Mouse (Mus musculus): ENCODE measurements at regions not wholly inside any gene's neighbourhood (a gene's known extent, or its start where the extent isn't known, plus 50 kb on each side); places are given as distances from the start of the nearest gene placed in this dataset.
A peak's percentile ranks its signal among the peaks of the same experiment; 100 is the strongest.

- Histone ChIP-seq H3K4me3 (no peak overlapping the region), H3K27me3 (0 out of 2 replicates have a peak, but pooled peaks cover 2% of the 10 kb centered on the region), H3K4me2 (no peak overlapping the region), H3K9me3 (replicated peaks) (no peaks in the 10 kb centered on the region), H3K4me1 (replicated peaks) (no peaks in the 10 kb centered on the region), H3K27ac (no peak overlapping the region), H3K9ac (no peak overlapping the region), H3K36me3 (no peaks in the 10 kb centered on the region)
- 66% methylated on average over 4 of the region's 4 CpGs for WGBS
- ATAC-seq (replicated peaks; ENCODE audit: insufficient number of reproducible peaks, insufficient read depth, low FRiP score, low read depth): no peak
Observed at GRCm38 (mm10) chr11:114257061-114257460, 190.2 kb upstream of the Sdk2 start.

DNA sequence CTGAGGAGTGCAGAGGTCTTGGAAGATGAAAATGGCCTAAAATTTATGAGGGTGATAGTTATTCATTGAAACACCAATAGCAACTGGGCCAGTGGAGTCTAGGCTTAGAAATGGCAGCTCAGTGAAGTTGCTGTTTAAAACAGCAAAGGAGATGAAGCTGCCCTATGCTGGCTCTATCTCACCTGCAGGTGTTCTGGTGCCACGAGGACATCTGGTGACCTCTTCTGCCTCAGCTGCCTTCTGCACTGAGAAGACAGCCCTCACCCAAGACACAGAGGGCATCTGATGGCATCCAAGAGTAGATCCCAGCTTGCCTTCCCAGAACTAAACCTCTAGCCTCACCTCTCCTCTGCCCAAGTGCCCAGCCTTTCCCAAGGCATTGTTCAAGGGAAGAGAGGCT is 187.5 kb upstream of the Sdk2 start:
- Histone ChIP-seq H3K4me3 (no peak overlapping the region), H3K4me1 (replicated peaks) (no peaks in the 10 kb centered on the region), H3K9ac (no peak overlapping the region), H3K36me3 (no peaks in the 10 kb centered on the region), H3K27me3 (0 out of 2 replicates have a peak, but pooled peaks cover 2% of the 10 kb centered on the region), H3K9me3 (replicated peaks) (no peaks in the 10 kb centered on the region), H3K27ac (no peak overlapping the region), H3K4me2 (no peak overlapping the region)
- ATAC-seq (replicated peaks; ENCODE audit: insufficient number of reproducible peaks, insufficient read depth, low FRiP score, low read depth): no peak
- WGBS: 62% methylated on average over 1 of the region's 1 CpGs

GRCm38 (mm10) chr11:114251614-114252013 is 184.8 kb upstream of the Sdk2 start:
- Histone ChIP-seq H3K4me1 (replicated peaks) (peaks cover 16% of the 10 kb centered on the region), H3K4me3 (no peak overlapping the region), H3K36me3 (no peaks in the 10 kb centered on the region), H3K4me2 (no peak overlapping the region), H3K9me3 (replicated peaks) (no peaks in the 10 kb centered on the region), H3K27me3 (no peaks in the 10 kb centered on the region), H3K9ac (no peak overlapping the region), H3K27ac (no peak overlapping the region)
- ATAC-seq (replicated peaks; ENCODE audit: insufficient number of reproducible peaks, insufficient read depth, low FRiP score, low read depth): no peak
- WGBS: 86% methylated on average over 7 of the region's 7 CpGs

GRCm38 (mm10) chr11:114249215-114249614 is 182.4 kb upstream of the Sdk2 start:
- no peak for ATAC-seq (replicated peaks; ENCODE audit: insufficient number of reproducible peaks, insufficient read depth, low FRiP score, low read depth)
- Histone ChIP-seq H3K27ac (no peak overlapping the region), H3K9ac (no peak overlapping the region), H3K4me1 (replicated peaks) (peaks cover 16% of the 10 kb centered on the region), H3K9me3 (replicated peaks) (no peaks in the 10 kb centered on the region), H3K4me2 (no peak overlapping the region), H3K4me3 (no peak overlapping the region), H3K27me3 (no peaks in the 10 kb centered on the region), H3K36me3 (no peaks in the 10 kb centered on the region)
- WGBS: 60% methylated on average over 7 of the region's 7 CpGs

DNA sequence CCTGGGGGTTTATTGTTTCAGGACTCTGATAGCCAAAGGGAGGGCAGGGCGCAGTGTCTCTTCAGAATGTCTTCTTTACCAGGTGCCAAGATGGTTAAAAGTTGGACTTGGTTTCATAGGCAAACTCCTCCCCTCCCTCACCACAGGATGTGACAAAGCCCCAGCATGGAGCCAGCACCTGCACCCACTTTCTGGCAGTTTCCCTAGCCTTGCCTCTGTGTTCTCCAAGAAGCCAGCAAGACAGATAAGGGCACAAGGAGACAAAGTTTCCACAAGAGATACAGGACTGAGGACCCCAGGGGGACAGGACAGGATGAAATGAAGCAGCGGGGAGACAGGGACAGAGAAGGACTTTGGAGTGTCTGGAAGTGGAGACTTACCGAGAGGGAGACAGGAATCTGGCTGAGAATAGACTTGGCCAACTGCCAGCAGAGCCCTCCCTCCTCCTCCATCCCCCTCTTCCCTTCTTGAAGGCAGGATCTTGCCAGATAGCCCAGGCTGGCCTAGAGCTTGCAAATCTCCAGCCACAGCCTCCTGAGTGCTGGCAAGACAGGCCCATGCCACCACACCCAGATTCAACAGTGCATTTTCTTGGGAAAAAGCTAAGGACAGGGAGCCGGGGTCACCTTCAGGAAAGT is 181.5 kb upstream of the Sdk2 start:
- Histone ChIP-seq H3K27me3 (no peaks in the 10 kb centered on the region), H3K27ac (peak overlapping the region; percentile 32; the same call in 1 of the 2 replicates), H3K36me3 (no peaks in the 10 kb centered on the region), H3K9ac (no peak overlapping the region), H3K4me1 (replicated peaks) (peaks cover 16% of the 10 kb centered on the region), H3K4me3 (no peak overlapping the region), H3K9me3 (replicated peaks) (no peaks in the 10 kb centered on the region), H3K4me2 (no peak overlapping the region)
- 47% methylated on average over 4 of the region's 4 CpGs for WGBS
- ATAC-seq (replicated peaks; ENCODE audit: insufficient number of reproducible peaks, insufficient read depth, low FRiP score, low read depth): no peak

- WGBS: 49% methylated on average over 8 of the region's 8 CpGs
Observed at GRCm38 (mm10) chr11:114239311-114239803, 172.5 kb upstream of the Sdk2 start.

DNA sequence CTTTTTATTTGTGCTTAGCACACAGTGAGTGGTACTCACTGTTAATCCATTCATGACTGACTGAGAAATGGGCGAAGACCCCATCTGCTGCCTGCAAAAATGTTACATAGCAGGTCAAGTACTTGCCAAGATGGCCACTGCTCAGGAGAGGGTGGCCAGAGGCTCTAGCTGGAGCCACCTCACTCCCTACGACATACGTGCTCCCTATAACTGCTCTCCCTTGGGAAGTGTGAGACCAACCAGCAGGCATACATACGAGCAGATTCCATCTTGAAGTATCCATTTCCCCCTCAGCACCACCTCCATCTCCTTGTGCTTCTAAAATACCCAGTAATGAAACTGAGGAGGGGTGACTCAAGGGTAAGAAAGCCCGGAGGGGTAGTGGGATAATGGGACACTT is 172.0 kb upstream of the Sdk2 start:
- WGBS: 76% methylated on average over 5 of the region's 5 CpGs
- ATAC-seq (replicated peaks; ENCODE audit: insufficient number of reproducible peaks, insufficient read depth, low FRiP score, low read depth): no peak
- Histone ChIP-seq H3K27ac (no peak overlapping the region), H3K4me1 (replicated peaks) (no peaks in the 10 kb centered on the region), H3K27me3 (no peaks in the 10 kb centered on the region), H3K4me2 (no peak overlapping the region), H3K9me3 (replicated peaks) (no peaks in the 10 kb centered on the region), H3K36me3 (no peaks in the 10 kb centered on the region), H3K4me3 (no peak overlapping the region), H3K9ac (no peak overlapping the region)

More at GRCm38 (mm10) chr11:114239311-114239803, 172.5 kb upstream of the Sdk2 start:
- H3K4me3 ChIP-seq: no peak overlapping the region
- no peak overlapping the region for H3K27ac ChIP-seq
- H3K4me2 ChIP-seq: no peak overlapping the region
- H3K9ac ChIP-seq: no peak overlapping the region
- no peaks in the 10 kb centered on the region for H3K9me3 ChIP-seq (replicated peaks)
- H3K36me3 ChIP-seq: no peaks in the 10 kb centered on the region
- no peaks in the 10 kb centered on the region for H3K4me1 ChIP-seq (replicated peaks)
- H3K27me3 ChIP-seq: no peaks in the 10 kb centered on the region
- no peak for ATAC-seq (replicated peaks; ENCODE audit: insufficient number of reproducible peaks, insufficient read depth, low FRiP score, low read depth)

DNA sequence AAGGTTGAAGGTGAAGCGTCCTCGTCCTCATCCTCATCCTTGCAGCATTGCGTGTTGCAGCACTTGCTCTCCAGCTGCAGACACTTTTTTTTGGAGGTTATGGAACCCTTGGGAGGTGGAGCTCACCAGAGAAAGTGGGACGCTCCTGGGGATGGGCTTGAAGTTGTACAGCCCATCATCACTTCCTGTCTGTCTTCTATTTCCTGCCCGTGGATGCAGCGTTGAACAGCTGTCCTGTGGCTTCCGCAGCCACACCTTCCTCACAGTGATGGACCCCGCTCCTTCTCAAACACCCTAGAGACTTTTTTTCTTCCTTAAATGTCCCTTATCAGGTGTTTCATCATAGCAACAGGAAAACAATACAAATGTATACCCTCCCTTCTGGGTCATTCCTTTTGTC is 171.5 kb upstream of the Sdk2 start:
- 67% methylated on average over 8 of the region's 8 CpGs for WGBS
- no peaks in the 10 kb centered on the region for H3K4me1 ChIP-seq (replicated peaks)
- no peaks in the 10 kb centered on the region for H3K27me3 ChIP-seq
- no peak overlapping the region for H3K9ac ChIP-seq
- H3K27ac ChIP-seq: no peak overlapping the region
- no peak overlapping the region for H3K4me3 ChIP-seq
- H3K36me3 ChIP-seq: no peaks in the 10 kb centered on the region
- no peaks in the 10 kb centered on the region for H3K9me3 ChIP-seq (replicated peaks)
- no peak overlapping the region for H3K4me2 ChIP-seq
- no peak for ATAC-seq (replicated peaks; ENCODE audit: insufficient number of reproducible peaks, insufficient read depth, low FRiP score, low read depth)

DNA sequence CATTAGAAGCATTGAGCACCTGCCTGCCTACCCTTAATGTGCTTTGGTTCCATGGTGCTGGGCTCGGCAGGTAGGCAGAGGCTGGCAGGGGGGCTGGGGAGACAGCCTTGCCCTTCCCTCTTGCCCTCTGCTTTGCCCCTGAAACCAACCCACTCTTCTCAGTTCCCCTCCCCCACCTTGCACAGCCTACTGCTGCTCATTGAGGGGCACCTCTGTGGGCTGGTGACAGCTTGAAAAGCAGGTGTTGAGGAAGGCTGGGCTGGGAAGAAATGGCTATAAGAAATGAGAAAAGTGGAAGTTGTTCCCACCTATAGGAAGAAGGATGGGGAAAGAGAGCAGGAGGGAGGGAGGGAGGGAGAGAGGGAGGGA is 167.7 kb upstream of the Sdk2 start:
- ATAC-seq (replicated peaks; ENCODE audit: insufficient number of reproducible peaks, insufficient read depth, low FRiP score, low read depth): no peak
- Histone ChIP-seq H3K9ac (no peak overlapping the region), H3K27ac (no peak overlapping the region), H3K9me3 (replicated peaks) (no peaks in the 10 kb centered on the region), H3K27me3 (no peaks in the 10 kb centered on the region), H3K4me1 (replicated peaks) (peaks cover 7% of the 10 kb centered on the region; the same call in 1 of the 2 replicates), H3K36me3 (no peaks in the 10 kb centered on the region), H3K4me3 (no peak overlapping the region), H3K4me2 (no peak overlapping the region)
- WGBS: 69% methylated on average over 1 of the region's 1 CpGs

- Histone ChIP-seq H3K36me3 (no peaks in the 10 kb centered on the region), H3K9me3 (replicated peaks) (no peaks in the 10 kb centered on the region), H3K4me3 (no peak overlapping the region), H3K27me3 (no peaks in the 10 kb centered on the region), H3K9ac (no peak overlapping the region), H3K27ac (no peak overlapping the region), H3K4me1 (replicated peaks) (peaks cover 7% of the 10 kb centered on the region; the same call in 1 of the 2 replicates), H3K4me2 (no peak overlapping the region)
- no peak for ATAC-seq (replicated peaks; ENCODE audit: insufficient number of reproducible peaks, insufficient read depth, low FRiP score, low read depth)
- WGBS: 81% methylated on average over 19 of the region's 19 CpGs
Observed at GRCm38 (mm10) chr11:114233636-114234541, 167.0 kb upstream of the Sdk2 start.

- H3K36me3 ChIP-seq: no peaks in the 10 kb centered on the region
- 76% methylated on average over 4 of the region's 4 CpGs for WGBS
- ATAC-seq (replicated peaks; ENCODE audit: insufficient number of reproducible peaks, insufficient read depth, low FRiP score, low read depth): no peak
- H3K27me3 ChIP-seq: no peaks in the 10 kb centered on the region
- no peak overlapping the region for H3K4me3 ChIP-seq
- H3K27ac ChIP-seq: no peak overlapping the region
- no peak overlapping the region for H3K9ac ChIP-seq
- H3K4me1 ChIP-seq (replicated peaks): peaks cover 7% of the 10 kb centered on the region; the same call in 1 of the 2 replicates
- no peaks in the 10 kb centered on the region for H3K9me3 ChIP-seq (replicated peaks)
- no peak overlapping the region for H3K4me2 ChIP-seq
Observed at GRCm38 (mm10) chr11:114231841-114232240, 165.0 kb upstream of the Sdk2 start.
